Mouse (Mus musculus) liver, embryonic 16.5 days (tissue): ENCODE results near the gene Ctnna2. TPM values are rescaled to one million over a fixed set of nuclear protein-coding genes. Genes with fewer than 3 reads are reported as not detected.
A peak's percentile ranks its signal among the peaks of the same experiment; 100 is the strongest.

ENCODE experiments used
- ATAC-seq: fragments of 200-750 bp; cut with Nextera tagmentation; 2 replicates; pipeline ENCODE4 v1.8.0; 2017; ENCODE audit warnings: low read depth, mild to moderate bottlenecking, moderate number of reproducible peaks, moderate library complexity
- H3K27ac ChIP-seq: fragments of 300-500 bp; sonication (generic); 2 replicates; pipeline ENCODE4 v1.5.1; 2014; ENCODE audit warnings: mild to moderate bottlenecking, low read length
- H3K27me3 ChIP-seq: fragments of 300-500 bp; sonication (generic); 2 replicates; pipeline ENCODE4 v1.6.1; 2014; ENCODE audit warnings: low read depth, low read length, mixed read lengths; ENCODE audit not compliant: control insufficient read depth, insufficient read depth
- H3K36me3 ChIP-seq: fragments of 300-500 bp; sonication (generic); 2 replicates; pipeline ENCODE4 v1.6.1; 2014; ENCODE audit warnings: mild to moderate bottlenecking; ENCODE audit not compliant: control insufficient read depth, insufficient read depth
- H3K4me1 ChIP-seq: fragments of 300-500 bp; sonication (generic); 2 replicates; pipeline ENCODE4 v1.6.1; 2014; ENCODE audit warnings: low read depth, low read length, mixed read lengths; ENCODE audit not compliant: control insufficient read depth
- H3K4me2 ChIP-seq: fragments of 300-500 bp; sonication (generic); 2 replicates; pipeline ENCODE4 v1.6.1; 2014; ENCODE audit warnings: low read depth, low read length, mixed read lengths
- H3K4me3 ChIP-seq: fragments of 300-500 bp; sonication (generic); 2 replicates; pipeline ENCODE4 v1.5.1; 2014; ENCODE audit warnings: low read depth, mild to moderate bottlenecking, low read length
- H3K9ac ChIP-seq: fragments of 300-500 bp; sonication (generic); 2 replicates; pipeline ENCODE4 v1.6.1; 2014; ENCODE audit warnings: low read depth, low read length
- H3K9me3 ChIP-seq: fragments of 300-500 bp; sonication (generic); replicated peaks from 2 replicates; pipeline ENCODE4 v1.6.1; 2016; ENCODE audit warnings: low read length; ENCODE audit not compliant: control insufficient read depth
- WGBS: fragments of 180-500 bp; shearing (Covaris S2); extraction: QIAGEN DNeasy Blood & Tissue Kit; methylation state at CpG from one replicate; pipeline ENCODE4 v1.1.7; 2014; ENCODE audit not compliant: insufficient replicate concordance; 5-methylcytosine and 5-hydroxymethylcytosine counted together
- polyA plus RNA-seq: library from polyadenylated mRNA; unstranded; fragments of >200 nt; fragmentation: Nextera tagmentation; extraction: Ambion mirVana; gene quantifications from 2 replicates; pipeline ENCODE4 v1.2.1, GENCODE M21; 2015

Ctnna2 gene
- polyA plus RNA-seq, 1 experiment from 2014 or later: 0.12 TPM

DNA sequence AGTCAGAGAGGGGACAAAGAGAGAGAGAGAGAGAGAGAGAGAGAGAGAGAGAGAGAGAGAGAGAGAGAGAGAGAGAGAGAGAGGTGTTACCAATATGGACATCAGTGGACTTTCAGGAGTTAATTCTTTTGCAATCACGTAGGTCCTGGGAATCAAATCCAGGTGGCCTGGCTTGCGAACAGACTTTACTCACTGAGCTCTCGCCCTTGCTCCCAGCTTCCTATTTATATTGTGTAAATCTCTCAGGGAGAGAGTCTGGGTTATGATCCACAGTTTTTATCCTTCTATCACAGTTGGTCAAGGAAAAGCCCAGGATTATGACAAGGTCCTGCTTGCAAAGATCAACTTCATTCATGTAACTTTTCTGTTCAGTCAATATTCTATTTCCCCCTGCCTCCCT, 714.3 kb downstream of the Ctnna2 start:
- WGBS: 45% methylated on average over 3 of the region's 3 CpGs
- H3K27me3 ChIP-seq: no peaks in the 10 kb centered on the region
- no peak for ATAC-seq

DNA sequence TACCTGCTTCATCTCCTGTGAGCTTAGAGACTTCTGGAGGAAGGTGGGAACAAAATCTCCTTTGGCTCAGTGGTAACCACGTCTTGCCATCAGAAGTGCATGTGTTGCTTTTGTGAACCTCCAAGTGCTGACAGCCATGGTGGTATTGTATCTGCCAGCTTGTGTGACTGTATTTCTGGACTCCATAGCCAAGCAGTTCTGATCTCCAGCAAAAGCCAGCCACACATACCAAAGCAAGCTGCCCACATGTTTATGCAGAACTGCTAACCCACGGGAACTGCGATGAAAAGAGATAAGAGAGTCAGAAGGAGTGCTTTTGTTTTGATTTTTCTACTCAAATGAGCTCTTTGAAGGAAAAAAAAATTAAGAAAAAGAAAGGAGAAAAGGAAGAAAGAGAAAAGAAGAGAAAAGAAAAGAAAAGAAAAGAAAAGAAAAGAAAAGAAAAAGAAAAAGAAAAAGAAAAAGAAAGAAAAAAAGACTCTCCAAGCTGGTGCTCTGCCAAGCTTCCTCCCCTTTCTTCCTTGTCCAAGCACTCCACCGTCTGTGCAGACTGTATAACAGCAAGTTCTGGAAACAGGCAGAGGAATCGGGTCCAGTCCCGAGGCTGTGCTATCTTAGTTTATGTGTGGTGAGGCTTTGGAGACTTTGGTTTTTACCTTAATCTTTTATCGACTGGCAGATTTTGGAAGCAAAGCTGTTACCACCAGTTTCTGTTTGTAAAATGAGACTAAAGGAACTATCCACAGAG, 722.0 kb downstream of the Ctnna2 start:
- no peaks in the 10 kb centered on the region for H3K27me3 ChIP-seq
- no peaks in the 10 kb centered on the region for H3K9me3 ChIP-seq
- H3K4me1 ChIP-seq: no peaks in the 10 kb centered on the region
- no peak overlapping the region for H3K9ac ChIP-seq
- no peak overlapping the region for H3K4me2 ChIP-seq
- no peaks in the 10 kb centered on the region for H3K36me3 ChIP-seq
- H3K4me3 ChIP-seq: no peak overlapping the region
- 36% methylated on average over 7 of the region's 7 CpGs for WGBS
- ATAC-seq: no peak
- H3K27ac ChIP-seq: no peak overlapping the region

More for the DNA sequence above, 714.3 kb downstream of the Ctnna2 start:
- H3K4me2 ChIP-seq: no peak overlapping the region
- no peak overlapping the region for H3K4me3 ChIP-seq
- no peak overlapping the region for H3K27ac ChIP-seq
- no peaks in the 10 kb centered on the region for H3K9me3 ChIP-seq
- no peaks in the 10 kb centered on the region for H3K36me3 ChIP-seq
- no peaks in the 10 kb centered on the region for H3K4me1 ChIP-seq
- H3K9ac ChIP-seq: no peak overlapping the region

DNA sequence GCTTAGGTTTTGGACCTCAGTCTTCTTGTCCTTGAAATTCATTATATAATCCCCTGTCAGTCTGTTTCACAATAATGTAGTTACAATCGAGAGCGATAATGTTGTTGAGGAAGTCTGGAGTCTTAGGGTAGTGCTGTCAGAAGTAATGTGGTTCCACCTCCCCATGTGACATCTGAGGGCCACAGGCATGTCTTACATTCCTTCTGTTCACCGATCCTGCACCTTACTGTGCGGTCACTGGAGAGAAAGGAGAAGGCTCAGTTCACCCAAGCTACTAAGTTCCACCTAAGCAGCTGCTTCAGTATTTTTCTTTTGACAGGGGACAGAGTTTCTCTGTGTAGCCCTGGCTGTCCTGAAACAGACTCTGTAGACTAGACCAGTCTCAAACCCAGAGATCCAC, 723.2 kb downstream of the Ctnna2 start:
- Histone ChIP-seq H3K4me3 (no peak overlapping the region), H3K36me3 (no peaks in the 10 kb centered on the region), H3K4me1 (no peaks in the 10 kb centered on the region), H3K27ac (no peak overlapping the region), H3K4me2 (no peak overlapping the region), H3K27me3 (no peaks in the 10 kb centered on the region), H3K9me3 (no peaks in the 10 kb centered on the region), H3K9ac (no peak overlapping the region)
- WGBS: 67% methylated on average over 4 of the region's 4 CpGs
- no peak for ATAC-seq

DNA sequence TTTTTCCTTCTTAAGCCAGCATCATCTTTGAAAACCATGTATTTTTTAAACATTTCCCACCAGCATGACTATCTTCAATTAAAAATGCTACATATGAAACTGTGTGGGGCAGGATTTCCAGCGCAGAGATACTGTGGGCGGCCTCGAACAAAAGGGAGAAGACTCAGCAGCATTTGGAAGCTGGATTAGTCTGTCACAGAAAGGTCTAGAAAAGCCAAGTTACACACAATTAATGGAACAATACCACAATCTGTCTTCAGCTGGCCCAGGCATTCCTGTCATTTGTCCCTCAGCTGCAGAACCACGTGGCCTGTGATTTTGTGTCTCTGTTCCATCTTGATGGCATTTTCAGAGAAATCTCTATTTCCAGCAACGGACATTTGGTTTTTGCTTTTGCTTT, 726.0 kb downstream of the Ctnna2 start:
- H3K27ac ChIP-seq: no peak overlapping the region
- H3K4me1 ChIP-seq: no peaks in the 10 kb centered on the region
- no peak for ATAC-seq
- no peak overlapping the region for H3K4me2 ChIP-seq
- H3K27me3 ChIP-seq: no peaks in the 10 kb centered on the region
- no peaks in the 10 kb centered on the region for H3K36me3 ChIP-seq
- WGBS: 64% methylated on average over 5 of the region's 5 CpGs
- H3K9ac ChIP-seq: no peak overlapping the region
- no peak overlapping the region for H3K4me3 ChIP-seq
- no peaks in the 10 kb centered on the region for H3K9me3 ChIP-seq

DNA sequence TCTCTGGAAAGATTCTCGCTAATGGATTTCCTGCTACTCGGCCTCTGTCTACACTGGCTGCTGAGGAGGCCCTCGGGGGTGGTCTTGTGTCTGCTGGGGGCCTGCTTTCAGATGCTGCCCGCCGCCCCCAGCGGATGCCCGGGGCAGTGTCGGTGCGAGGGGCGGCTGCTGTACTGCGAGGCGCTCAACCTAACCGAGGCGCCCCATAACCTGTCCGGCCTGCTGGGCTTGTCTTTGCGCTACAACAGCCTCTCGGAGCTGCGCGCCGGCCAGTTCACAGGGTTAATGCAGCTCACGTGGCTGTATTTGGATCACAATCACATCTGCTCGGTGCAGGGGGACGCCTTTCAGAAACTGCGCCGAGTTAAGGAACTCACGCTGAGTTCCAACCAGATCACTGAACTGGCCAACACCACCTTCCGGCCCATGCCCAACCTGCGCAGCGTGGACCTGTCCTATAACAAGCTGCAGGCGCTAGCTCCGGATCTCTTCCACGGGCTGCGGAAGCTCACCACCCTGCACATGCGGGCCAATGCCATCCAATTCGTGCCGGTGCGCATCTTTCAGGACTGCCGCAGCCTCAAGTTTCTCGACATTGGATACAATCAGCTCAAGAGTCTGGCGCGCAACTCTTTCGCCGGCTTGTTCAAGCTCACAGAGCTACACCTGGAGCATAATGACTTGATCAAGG, 735.8 kb downstream of the Ctnna2 start:
- Histone ChIP-seq H3K4me3 (no peak overlapping the region), H3K4me1 (no peaks in the 10 kb centered on the region), H3K27me3 (peaks cover 30% of the 10 kb centered on the region), H3K9me3 (no peaks in the 10 kb centered on the region), H3K9ac (no peak overlapping the region), H3K36me3 (no peaks in the 10 kb centered on the region), H3K27ac (no peak overlapping the region), H3K4me2 (no peak overlapping the region)
- no peak for ATAC-seq
- WGBS: under 1% methylated on average over 43 of the region's 43 CpGs

DNA sequence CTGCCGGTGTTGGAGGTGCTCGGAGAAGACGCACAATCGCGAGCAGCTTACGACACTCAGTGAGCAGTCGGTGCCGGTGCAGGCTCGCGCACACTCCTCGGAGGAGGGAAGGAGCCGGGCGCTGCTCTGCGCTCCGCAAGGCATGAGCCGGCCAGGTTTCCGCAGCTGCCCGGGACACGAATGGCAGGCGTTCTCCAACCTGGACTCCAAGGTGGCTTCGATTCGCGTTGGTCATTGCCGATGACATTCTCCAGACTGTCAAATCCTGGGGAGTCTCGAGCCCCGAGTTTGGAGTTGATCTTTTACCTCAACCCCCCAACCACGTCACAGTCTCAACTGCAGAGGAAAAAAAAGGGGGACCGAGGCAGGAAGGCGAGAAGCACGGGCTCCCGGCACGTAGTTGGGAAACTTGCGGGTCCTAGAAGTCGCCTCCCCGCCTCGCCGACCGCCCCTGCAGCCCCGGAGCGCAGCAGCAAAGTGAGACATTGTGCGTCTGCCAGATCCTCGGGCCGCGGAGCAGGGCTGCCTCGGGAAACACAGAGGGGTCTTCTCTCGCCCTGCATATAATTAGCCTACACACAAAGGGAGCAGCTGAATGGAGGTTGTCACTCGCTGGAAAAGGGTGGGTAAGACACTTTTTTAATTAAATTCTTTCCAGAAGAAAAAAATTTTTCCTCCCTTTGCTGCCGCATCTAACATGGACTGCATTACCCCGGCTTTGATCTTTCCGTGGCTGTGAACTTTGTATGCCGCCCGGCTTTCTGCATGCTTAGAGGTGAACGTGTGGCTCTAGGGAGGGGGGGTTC, 736.7 kb downstream of the Ctnna2 start, which contains the start of gene Lrrtm1:
Gene Lrrtm1, plus strand, starts transcription at position 89 of the 806 bp plus-strand sequence.
- Histone ChIP-seq H3K4me1 (no peaks in the 10 kb centered on the region), H3K9me3 (no peaks in the 10 kb centered on the region), H3K27ac (no peak within 1 kb of the TSS), H3K36me3 (no peaks in the 10 kb centered on the region), H3K4me3 (peak within 1 kb of the TSS; percentile 19), H3K9ac (no peak within 1 kb of the TSS), H3K27me3 (peaks cover 30% of the 10 kb centered on the region), H3K4me2 (no peak within 1 kb of the TSS)
- WGBS: 1% methylated on average over 53 of the region's 53 CpGs
- no peak for ATAC-seq

DNA sequence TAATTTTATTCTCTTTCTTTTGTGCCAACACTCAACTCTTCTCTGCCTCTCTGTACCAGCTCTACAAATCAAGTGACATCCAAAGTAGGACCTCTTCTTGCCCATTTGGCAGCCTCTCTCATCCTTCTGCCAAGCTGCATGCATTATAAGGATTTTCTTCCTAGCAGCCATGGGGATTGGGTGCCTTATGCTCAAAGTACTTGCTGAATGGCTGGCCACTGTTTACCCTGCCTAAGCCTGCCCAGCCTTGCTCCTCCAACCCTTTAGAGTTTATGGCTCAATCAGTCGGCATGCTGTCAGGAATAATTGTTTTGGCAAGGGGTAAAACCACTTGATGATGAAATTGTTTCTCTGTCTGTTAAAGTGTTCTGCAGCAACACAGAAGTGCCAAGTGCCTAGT, 739.1 kb downstream of the Ctnna2 start:
- Histone ChIP-seq H3K27me3 (peaks cover 30% of the 10 kb centered on the region), H3K4me2 (no peak overlapping the region), H3K4me3 (no peak overlapping the region), H3K27ac (no peak overlapping the region), H3K4me1 (no peaks in the 10 kb centered on the region), H3K9me3 (no peaks in the 10 kb centered on the region), H3K9ac (no peak overlapping the region), H3K36me3 (no peaks in the 10 kb centered on the region)
- ATAC-seq: no peak
- 7% methylated on average over 1 of the region's 1 CpGs for WGBS

DNA sequence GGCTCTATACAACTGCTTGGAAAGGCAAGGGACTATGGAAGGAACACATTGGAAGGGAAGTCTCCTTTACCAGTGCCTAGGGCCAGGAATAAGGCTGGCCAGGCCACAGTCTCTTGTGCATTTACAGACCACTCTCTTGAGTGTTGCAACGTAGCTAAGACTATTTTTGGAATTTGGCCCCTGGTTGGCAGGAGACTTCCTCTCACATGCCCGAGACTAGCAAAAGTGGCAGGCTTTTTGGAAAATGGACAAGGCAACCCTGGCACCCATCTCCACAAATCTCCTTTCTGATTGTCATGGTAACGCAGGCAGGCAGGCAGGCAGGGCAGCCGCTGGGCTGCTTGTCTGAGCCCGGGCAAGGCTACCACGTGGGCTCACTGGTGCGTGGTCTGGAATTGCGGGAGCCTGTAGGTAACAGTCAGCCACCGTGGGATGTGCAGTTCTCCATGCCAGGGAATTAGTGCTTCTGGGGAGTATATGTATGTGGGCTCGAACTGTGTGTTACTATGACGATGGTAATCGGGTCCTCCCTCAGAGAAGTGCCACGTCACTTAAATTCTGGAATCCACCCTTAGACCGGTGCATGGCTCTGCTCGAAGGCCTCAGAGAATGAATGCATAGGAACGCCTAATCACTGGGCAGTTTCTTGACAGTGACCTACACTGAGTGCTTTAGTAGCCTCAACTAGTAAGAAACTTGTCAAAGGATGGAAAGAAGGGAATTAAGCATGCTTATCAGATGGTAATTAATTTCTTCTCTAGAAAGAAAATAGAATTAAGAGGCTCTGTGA, 756.5 kb downstream of the Ctnna2 start:
- no peak for ATAC-seq
- no peaks in the 10 kb centered on the region for H3K27me3 ChIP-seq
- no peaks in the 10 kb centered on the region for H3K36me3 ChIP-seq
- H3K9ac ChIP-seq: no peak overlapping the region
- no peaks in the 10 kb centered on the region for H3K9me3 ChIP-seq
- 64% methylated on average over 16 of the region's 16 CpGs for WGBS
- H3K4me1 ChIP-seq: no peaks in the 10 kb centered on the region
- H3K4me2 ChIP-seq: no peak overlapping the region
- no peak overlapping the region for H3K4me3 ChIP-seq
- no peak overlapping the region for H3K27ac ChIP-seq
